Mouse (Mus musculus) adrenal gland, postnatal 14 days (tissue): ENCODE measurements at regions not wholly inside any gene's neighbourhood (a gene's known extent, or its start where the extent isn't known, plus 50 kb on each side); places are given as distances from the start of the nearest gene placed in this dataset.
A peak's percentile ranks its signal among the peaks of the same experiment; 100 is the strongest.

Experiments used
- DNase-seq: peaks from one replicate; pipeline ENCODE4 v3.0.0; 2021; ENCODE audit warnings: mixed read lengths

DNA sequence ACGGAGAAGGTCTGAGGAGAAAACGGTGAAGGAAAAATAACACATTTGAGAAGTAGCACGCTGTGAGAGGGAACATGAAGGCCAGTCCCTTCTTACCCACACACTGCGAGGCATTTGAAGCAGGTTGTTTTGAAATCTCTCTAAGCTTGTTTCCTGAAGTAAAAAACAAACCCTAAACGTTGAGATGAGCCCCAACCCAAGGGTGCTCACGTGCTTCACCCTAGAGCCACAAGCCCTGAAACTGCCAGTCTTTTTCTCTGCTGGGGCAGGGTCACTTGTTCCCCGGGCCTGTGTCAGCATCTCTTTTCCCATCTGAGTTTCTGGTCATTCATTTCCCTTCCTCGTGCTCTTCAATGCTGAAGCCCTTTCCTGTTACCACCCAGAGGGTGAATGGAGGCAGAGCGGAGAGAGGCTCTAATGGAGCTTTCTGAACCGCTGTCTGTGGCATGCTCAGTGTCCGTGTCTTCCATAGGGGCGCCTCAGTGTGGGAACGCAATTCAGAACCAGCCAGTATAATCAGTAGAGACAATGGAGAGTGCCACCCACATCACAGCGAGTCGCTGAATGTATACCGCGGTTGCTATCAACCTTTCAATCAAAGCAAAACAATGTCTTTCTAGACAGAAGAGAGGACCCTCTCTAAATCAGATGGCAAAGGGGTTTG is 375.0 kb upstream of the Gm10131 start:
- no peak for DNase-seq

- no peak for DNase-seq
Observed at GRCm38 (mm10) chr8:34485905-34486304, 374.4 kb upstream of the Gm10131 start.

- no peak for DNase-seq
Observed at GRCm38 (mm10) chr8:34485346-34485745, 373.8 kb upstream of the Gm10131 start.

GRCm38 (mm10) chr8:34484551-34485335 is 373.2 kb upstream of the Gm10131 start:
- DNase-seq = peak; percentile 71

DNA sequence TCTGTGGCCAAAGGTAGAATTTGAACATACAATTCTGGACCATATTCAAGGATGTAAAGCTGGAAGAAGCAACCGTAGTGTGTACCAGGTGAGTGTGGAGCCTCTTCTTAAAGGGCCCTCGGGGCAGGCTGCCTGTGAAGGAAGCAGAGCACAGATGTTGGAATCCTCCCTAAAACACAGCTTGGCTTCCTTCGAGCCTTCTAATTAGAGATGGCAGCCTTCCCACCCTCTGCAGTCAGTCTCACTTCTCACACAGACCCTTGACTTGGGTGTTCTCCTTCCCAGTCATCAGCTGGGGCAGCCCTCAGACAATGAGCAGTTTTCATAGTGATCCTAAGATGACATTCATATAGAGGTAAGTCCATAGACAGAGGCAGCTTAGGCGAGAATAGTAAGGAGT is 371.7 kb upstream of the Gm10131 start:
- DNase-seq = no peak

- DNase-seq = no peak
Observed at GRCm38 (mm10) chr8:34482676-34483075, 371.1 kb upstream of the Gm10131 start.

DNA sequence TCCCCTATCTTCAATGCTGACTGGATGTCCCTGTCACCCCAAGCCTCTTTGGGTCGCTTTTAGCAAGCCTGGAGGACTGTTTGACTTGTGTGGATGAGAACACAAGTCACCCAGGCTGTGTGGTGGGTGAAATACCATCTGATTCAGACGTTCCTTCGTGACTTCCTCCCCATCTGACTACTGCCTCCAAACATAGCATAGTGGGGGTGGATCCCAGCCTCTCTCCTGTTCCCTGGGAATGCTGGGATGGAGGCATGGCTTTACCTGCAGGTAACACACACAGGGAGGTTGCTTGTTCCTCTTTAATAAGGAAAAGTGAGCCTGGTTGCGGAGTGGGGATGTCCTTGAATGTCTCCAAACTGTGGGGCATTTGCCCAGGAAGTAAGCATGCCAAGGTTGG is 369.0 kb upstream of the Gm10131 start:
- no peak for DNase-seq

DNA sequence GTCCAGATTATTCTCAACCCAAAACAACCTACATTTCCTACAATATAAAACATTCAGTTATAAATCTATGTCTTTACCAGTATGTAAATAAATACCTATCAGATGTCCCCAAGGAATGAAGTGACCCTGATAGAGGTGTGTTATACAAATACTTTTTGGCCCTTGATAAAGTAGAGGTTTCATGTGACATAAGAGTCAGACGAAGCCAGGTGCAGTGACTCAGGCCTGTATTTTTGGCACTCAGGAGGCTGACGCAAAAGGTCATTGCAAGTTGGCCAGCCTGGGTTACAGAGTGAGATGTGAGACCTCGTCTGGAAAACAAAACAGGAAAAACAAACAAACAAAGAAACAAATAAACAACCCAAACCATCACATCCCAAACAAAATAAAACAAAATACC is 367.4 kb upstream of the Gm10131 start:
- DNase-seq = peak; percentile 48

- DNase-seq = no peak
Observed at GRCm38 (mm10) chr8:34478465-34478864, 366.9 kb upstream of the Gm10131 start.

DNA sequence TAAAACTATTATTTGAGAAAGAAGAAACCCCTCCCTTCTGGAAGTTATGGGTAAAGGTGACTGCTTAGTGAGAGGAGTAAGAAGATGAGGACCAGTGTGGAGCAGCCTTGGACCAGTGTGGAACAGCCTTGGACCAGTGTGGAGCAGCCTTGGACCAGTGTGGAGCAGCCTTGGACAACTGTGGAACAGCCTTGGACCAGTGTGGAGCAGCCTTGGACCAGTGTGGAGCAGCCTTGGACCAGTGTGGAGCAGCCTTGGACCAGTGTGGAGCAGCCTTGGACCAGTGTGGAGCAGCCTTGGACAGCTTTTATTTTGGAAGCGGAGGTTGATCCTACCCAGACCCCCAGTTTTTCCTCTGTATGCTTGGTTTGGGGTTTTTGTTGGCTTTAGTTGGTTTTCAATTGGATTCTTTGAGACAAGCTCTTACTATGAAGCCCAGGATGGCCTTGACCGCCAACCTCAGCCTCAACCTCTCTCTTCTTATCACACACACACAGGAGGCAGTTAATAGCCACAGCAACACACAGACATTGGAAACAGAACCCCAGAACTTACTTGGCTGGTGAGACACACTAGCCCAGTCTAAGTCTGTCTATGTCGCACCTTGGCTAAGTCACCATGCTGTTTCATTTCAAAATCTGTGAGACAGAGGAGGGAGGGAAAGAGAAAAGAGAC is 364.7 kb upstream of the Gm10131 start:
- no peak for DNase-seq

- DNase-seq = peak; percentile 47
Observed at GRCm38 (mm10) chr8:34474593-34474992, 363.1 kb upstream of the Gm10131 start.

- peak; percentile 34 for DNase-seq
Observed at GRCm38 (mm10) chr8:34473769-34474168, 362.2 kb upstream of the Gm10131 start.

GRCm38 (mm10) chr8:34473301-34473700 is 361.8 kb upstream of the Gm10131 start:
- DNase-seq = no peak

DNA sequence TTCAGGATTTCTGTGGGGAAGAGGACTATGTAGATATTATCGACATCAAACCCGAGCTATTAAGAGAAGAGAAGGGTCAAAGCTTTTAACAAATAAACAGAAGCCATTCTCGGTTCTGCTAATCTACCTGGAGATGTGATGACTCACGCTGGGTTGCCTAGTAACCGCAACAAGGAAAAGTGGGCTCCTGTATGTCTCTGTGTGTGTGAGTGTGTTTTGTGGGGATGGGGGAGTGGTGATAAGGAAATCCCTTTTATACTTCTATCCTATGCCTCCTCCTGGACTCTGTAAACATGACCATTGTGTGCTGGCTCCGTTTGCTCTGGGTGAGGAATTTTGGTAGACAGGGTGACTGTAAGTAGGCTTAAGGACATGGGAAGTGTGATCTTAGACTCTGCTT is 361.3 kb upstream of the Gm10131 start:
- DNase-seq = no peak

DNA sequence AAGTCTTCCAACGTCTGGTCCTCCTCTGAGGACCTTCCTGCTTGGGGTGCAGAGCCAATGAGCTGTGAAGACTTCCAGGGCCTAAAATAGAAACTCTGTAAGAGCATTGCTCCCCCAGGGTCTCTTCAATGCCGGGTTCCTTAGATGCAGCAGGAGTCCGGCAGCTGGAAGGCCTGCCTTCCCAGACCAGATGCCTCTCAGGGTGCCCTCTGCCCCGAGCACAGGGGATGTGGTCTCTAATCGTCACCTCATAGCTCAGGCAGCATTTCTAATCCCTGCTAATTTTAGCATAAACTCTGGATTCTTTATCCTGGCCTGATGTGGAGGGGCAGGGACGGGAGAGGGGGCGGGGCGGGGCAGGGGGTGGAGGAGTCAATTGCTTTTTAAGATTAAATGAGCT is 360.9 kb upstream of the Gm10131 start:
- DNase-seq = no peak

GRCm38 (mm10) chr8:34469091-34469490 is 357.6 kb upstream of the Gm10131 start:
- DNase-seq = no peak

DNA sequence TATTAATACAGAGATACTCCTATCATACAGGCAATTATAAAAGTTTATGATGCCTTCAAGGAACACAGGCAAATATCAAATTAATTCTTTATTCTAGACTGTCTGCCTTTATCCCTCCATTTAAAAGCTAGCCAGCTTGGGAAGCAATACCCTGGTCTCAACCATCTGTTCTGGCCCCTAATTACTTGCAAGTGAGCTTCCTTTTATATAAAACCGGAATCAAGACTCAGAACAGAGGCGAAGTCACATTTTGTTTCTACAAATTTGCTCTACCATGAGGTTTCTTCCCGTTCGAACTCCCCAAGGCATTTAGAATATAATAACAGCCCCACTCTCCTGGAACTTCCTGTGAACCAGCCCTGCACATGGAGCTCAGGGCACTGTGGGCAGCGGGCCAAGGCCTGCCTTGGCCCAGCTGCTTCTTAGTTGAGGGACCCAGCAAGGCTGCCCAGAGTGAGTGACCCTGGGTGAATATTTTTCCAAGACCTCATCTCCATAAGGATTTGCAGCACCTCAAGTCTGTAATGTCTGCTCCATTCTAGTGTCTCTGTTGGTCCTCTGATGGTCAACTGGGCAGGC is 355.3 kb upstream of the Gm10131 start:
- no peak for DNase-seq

- DNase-seq = no peak
Observed at GRCm38 (mm10) chr8:34465398-34465797, 353.9 kb upstream of the Gm10131 start.

- DNase-seq = no peak
Observed at GRCm38 (mm10) chr8:34462262-34462661, 350.7 kb upstream of the Gm10131 start.

GRCm38 (mm10) chr8:34458300-34458699 is 346.8 kb upstream of the Gm10131 start:
- no peak for DNase-seq

GRCm38 (mm10) chr8:34456543-34456942 is 345.0 kb upstream of the Gm10131 start:
- DNase-seq = no peak

- DNase-seq = no peak
Observed at GRCm38 (mm10) chr8:34455376-34455775, 343.8 kb upstream of the Gm10131 start.

DNA sequence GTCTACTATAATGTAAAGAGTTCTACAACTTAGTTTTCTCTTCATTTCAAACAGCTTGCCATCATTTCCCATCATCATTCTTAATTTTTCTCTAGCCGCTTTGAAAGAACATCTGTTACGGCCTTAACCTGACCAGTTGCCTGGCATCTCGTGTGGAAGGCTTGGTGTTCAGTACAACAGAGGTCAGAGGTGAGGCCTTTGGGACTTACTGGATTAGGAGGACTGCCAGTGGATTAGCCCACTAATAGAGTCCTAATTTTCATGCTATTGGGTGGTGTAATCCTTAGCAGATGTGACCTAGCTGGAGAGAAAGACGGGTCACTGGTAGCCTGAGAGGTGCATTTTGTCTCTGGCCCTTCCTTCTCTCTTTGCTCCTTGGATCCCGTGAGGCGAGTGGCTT is 341.3 kb upstream of the Gm10131 start:
- DNase-seq = no peak
